Mouse (Mus musculus): ENCODE data around the gene Sorcs1.

Sorcs1 gene

DNA sequence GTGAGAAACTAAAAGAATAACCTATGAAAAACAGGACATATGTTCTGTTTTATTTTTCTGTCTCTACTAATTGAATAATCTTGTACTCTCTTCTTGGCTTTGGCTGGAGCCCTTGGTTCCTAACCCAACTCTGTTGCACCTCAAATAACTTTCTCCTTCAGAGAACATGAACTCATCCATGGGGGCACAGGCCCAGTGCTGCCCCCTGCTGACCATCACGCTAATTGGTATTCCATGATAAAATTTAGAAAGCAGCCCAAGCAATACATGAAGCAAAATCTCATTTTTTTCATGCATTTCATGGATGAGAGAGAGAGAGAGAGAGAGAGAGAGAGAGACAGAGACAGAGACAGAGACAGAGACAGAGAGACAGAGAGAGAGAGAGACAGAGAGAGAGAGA is 255.5 kb downstream of the Sorcs1 start:
- no peak for DNase-seq (ENCODE audit: low spot score)

DNA sequence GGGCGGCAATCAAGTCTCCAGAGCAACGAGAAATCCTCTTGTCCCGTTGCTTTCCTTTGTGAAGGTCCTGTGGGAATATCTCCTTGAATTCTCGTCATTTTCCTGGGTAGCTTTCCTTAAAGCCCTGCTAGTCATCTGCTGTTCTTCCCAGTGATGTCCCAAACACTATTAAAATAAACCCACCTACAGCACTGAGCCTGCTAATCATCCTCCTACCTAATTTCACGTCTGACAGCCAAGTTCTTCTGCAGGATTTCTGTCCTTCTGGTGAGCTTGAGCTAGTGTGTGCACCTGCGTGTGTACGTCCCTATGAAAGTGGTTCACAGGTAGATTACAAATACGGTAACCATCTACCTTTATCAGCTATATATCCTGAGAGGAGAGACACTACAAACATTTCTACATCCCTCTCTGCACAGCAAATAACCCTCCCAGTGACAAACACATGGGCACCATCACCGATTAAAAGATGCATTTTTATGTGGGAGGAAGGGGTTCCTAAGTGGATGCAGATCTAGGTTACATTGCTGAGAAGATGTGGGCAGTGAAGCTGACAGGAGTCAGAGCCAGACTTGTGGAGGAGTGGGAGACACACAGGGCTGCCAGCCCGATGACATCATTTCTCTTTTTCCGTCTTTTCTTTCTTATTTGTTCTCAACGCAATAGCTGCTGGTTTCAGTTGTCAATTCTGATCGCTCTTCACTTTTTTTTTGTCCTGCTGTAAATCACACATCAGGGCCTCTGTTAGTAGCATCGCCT is 259.3 kb downstream of the Sorcs1 start:
- no peak for DNase-seq (ENCODE audit: low spot score)

DNA sequence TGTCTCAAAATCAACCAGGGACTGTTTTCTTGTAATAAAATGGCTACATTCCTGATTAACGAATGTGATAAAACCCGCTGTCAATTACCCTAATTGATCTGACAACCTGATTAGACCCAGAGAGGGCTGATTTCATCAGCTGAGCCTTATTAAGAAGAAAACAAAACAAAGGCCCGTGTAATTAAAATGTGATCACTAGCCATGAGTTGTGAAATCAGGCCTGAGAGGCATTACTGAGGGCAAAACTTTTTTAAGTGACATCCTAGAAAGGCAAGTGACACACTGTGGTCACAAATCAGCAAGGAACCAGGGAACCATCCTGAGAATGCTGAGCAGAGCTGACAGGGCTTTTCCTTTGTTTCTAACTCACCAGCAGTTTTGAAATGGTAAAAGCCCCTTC is 267.9 kb downstream of the Sorcs1 start:
- DNase-seq (ENCODE audit: low spot score): no peak

DNA sequence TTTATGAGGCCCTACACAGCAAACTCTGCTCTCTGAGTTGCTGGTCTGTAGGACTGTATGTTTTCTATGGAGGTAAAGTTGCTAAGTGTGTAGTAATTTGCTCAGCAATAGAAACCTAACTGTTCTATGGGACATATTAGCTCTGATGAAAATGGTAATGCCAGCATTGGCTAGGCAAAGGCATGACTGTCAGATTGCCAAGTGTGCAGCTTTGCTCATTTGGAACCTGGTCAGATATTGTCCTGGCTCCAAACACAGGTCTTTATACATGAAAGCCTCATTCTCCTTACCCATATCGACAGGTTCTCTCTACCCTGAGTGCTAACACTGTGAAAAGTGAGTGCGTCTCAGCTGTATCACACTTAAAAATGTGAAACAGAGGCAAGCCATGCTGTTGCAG is 280.1 kb downstream of the Sorcs1 start:
- DNase-seq (ENCODE audit: low spot score): no peak

DNA sequence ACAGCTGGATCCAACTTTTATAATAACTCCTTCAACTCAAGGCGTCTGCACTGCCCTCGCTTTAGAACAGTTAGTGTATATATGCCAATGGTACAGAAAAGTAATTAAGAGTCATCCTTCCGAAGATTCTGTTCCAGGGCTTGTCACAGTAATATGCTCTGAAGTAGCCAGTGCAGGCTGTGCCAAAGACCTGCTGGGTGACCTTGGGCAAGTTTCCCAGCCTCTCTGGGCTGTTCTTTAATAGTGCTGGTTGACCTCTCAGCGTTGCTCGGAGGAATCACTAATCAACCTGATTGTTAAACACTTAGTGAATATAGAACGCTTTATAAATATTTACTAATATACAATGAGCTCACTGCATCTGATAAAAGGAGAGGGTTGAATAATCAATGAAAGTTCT is 282.7 kb downstream of the Sorcs1 start:
- no peak for DNase-seq (ENCODE audit: low spot score)

DNA sequence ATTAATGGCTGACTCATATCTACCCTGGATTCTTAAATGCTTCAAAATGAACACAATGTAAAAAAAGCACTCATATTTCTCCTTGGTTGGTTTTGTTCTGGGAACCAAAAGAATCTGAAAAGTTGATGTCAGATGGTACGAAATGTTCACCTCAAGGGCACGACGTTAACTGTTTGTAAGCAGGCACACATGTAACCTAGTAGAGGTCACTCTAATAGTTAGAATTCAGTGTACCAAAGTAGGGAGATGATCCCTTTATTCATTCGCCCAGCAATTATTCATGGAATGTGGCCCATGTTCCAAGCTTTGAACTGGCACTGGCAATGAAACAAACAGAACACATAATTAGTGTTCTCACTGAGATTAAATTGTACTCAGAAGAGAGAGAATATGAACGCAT is 284.3 kb downstream of the Sorcs1 start:
- DNase-seq (ENCODE audit: low spot score): no peak

DNA sequence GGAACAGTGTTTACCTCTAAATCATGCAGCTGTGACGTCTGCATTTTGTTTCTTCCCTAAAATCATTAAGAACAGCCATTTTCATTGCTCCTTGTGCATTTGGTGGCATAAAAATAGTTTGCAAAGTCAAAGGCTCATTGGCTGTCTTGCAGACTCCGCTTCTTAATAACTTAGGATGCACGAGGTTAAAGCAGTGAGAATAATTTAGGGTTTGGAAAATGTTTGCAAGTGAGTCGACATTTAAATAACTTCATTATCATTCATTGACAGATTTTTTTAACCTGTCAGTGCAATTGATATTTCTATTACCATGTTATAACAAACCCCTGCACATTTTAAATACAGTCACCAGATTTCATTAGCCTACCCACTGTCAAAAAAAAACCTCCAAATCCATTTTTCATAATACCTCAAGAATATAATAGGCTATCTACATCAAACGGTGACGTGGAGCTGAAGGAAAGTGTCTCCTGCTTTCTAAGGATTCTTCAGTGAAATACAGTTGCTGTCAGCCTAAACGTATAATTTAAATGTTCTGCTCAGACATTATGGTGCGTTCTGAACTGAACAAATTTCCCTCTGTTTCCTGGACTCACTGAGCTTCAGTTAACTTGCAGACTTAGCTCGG is 288.4 kb downstream of the Sorcs1 start:
- no peak for DNase-seq (ENCODE audit: low spot score)

DNA sequence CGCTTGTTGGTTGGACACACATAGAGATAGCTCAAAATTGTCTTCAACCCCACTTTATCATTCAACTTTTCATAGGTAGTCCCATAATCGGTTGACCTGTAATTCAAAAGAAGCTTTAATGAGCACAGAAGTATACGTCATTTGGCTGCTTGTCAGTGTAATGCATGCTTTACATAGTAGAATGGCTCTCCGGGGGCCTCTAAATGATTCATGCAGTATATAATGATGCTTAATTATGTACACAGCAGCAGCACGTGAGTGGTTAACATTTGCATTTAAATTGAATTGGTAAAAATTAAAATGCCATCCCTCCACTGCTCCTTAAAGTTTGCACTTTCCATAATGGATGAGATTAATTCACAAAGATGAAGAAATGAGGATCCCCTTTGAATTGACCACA is 299.5 kb downstream of the Sorcs1 start:
- DNase-seq (ENCODE audit: low spot score): no peak

DNA sequence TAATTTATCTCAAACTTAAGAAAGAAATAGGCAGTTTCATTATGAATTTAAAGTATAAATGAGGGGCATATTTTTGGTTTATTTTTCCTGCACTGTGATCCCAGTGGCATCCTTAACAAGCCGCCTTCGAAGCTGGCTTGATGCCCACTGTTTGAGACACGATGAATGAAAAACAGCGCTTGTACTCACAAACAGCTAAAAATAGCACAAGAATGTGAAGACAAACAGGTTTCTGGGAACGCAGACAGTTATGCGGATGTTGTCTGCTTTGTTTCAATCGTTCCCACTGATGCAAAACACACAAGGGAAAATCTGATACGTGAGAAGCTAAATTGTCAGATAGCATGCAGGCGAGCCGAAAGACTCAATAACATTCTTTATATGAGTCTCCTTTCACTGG is 303.7 kb downstream of the Sorcs1 start:
- DNase-seq (ENCODE audit: low spot score): no peak

DNA sequence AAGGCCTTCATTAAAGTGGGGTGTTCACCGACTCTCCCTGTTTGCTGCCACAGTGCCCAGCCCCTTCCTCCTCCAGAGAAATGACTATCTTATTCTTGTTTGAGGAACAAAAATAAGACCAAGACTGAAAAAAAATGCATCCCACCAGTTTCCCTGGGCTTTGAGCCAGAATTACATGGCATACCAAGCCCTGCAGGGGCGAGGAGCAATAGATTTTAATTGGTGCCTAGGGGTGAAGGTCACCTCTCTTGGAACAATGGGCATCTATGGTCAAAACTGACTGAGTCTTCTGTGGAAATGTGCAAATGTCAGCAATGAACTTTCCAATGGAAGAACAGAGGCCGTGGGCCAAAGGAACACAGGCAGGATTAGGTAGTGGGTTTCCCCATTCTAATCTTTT is 312.0 kb downstream of the Sorcs1 start:
- DNase-seq (ENCODE audit: low spot score): no peak

DNA sequence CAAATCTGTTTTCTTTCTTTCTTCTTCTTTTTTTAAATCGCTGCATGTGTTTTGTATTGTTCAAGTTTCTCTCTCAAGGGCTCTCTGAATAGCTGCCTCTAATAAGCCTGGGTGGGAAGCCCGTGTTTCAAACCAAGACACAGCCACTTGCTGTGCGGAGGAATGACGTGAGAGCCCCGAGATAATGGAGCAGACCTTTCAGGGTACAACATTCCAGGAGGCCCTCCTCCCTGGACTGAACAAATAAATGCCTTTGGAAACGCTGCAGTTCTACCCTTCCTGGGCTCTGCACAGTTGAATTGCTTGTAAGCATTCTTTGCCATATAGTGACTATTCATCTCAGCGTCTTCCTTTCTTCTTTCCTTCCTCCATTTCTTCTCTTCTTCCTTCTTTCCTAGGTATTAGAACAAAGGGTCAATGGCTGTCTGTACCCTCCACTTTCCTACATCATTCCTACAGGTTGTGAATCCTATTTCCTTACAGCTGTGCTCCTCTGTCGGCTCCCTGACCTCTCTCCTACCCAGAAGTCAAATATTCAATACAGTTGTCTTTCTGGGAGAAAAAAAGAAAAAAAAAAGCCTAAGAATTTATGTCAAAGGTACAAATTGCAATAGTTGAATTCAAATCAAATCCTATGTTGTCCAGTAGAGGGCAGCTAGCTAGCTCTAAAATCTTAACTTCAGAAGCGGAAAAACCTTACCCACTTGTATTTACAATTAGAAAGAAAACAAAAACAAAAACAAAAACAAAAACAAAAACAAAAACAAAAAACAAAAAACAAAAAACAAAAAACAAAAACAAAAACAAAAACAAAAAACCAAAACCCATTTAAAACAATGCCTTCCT is 315.6 kb downstream of the Sorcs1 start:
- DNase-seq (ENCODE audit: low spot score): no peak

DNA sequence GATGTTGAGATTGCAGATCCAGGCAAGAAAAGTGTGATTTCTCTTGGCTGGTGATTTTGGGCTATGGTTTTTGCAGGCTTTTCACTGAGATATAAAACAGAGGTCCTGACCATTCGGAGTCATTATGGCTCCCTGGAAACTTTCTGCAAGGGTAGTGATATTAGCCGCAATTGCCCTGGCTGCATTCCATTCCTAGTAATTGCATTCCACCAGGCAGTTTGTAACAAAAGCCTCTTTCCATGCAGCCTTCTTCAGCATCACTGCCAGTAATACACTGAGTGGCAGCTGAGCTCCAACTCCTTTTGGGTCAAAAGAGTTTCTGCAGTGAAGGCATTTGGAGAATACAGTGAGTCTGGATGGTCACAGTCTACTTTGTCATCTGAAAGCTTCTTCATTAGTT is 319.9 kb downstream of the Sorcs1 start:
- DNase-seq (ENCODE audit: low spot score): no peak

DNA sequence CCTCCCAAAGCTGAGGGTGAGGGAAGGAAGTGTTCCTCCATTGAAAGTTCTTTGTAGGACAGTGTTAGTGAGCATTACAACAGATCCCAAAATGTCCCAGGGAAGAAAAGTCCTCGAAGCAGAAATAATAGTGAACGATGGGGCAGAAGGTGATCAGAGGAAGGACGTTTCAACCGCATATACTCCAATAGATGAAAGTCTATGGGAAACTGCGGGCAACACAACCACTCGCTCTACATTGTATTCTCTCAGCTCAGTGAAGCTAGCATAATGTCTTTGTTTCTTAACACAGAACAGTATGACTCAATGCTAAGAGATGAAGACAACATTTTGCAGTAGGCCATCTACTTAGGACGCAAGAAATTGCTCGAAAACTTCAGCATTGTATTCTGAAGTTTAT is 339.2 kb downstream of the Sorcs1 start:
- DNase-seq (ENCODE audit: low spot score): no peak

DNA sequence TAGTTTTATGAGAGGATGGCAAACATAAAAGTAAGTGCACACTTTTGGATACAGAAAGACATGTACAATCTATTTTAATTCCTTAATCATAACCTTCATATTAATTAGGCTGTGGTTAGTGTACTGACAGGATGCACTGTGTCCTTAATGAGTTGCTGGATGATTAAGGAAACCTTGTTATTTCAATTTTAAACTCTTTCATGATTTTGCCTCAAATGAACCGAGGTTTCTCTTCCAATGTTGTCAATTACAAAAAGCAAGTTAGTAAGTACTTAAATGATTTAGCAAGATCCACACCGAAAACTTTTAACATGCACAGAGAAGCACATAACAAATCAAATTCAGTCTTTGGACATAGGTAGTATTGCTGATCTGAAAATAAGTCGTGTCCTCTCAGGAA is 341.7 kb downstream of the Sorcs1 start:
- no peak for DNase-seq (ENCODE audit: low spot score)

DNA sequence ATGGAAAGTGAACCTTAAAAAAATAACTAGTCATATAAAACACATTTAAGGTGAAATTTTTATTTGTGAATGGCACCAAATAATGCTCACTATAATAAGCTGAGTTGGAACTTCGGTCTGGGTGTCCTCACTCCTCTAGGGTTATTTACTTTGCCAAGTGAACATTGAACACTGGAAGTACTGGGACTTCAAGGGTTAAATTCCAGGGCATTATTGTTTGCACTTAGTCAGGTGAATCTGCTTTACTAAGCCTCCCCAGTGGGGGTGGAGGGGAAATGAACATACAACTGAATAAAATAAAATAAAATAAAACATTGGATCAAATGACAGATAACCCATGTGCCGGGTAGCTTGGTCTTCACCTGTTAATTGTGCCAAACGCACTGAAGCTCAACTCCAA is 347.3 kb downstream of the Sorcs1 start:
- DNase-seq (ENCODE audit: low spot score): no peak

DNA sequence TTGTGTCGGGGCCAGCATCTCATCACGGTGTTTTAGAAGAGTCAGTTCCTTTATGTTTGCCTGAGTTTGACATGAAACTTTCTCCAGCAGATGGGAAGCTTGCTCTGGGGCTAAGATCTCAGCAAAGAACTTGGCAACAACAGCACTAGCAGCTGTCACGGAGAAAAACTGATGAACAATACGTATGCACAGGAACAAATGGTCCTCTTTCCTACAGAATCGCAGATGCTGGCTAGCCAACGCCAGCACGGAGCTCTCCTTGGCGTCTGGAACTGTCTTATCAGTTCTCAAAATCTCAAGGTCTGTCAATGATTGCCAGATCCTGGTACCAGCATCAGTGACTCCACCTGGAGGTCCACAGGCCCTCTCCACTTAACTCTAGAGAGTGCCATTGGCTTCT is 350.6 kb downstream of the Sorcs1 start:
- no peak for DNase-seq (ENCODE audit: low spot score)

DNA sequence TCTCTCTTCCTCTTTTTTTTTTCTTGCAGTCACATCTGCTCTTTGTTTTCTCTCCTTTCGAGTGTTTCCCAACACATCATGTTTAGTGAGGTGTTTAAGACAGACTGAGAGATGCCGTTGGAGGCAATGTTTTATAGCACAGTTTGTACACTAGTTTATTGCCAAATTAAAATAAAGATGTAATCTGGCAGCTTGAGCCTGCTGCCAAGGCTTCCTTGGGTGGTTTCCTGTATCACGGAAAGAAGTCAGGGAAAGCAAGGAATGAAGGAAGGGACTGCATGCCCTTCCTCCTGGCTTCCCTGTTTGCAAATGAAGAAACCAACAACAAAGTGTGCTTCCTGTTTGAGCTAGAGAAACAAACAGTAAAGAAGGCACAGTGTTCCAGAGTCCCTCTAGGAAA is 352.3 kb downstream of the Sorcs1 start:
- no peak for DNase-seq (ENCODE audit: low spot score)

DNA sequence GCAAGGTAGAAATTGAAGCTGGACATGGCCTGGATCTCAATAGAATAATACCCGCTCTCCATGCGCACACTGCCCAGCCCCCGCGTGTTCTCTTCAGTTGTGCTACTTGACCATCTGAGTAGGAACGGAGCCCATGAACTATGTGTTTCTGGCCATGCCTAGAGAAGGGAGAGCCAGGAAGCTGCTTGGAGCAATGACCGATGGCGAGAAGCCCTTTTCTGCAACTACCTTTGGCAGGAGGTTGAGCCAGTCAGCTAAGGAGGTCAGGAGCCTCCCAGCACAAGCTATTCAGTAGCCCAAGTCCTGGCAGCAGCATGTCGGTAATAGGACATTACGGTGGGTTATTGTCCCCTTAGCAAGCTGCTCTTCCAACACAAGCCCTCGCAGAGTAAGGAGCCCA is 352.8 kb downstream of the Sorcs1 start:
- peak; percentile 0 for DNase-seq (ENCODE audit: low spot score)

DNA sequence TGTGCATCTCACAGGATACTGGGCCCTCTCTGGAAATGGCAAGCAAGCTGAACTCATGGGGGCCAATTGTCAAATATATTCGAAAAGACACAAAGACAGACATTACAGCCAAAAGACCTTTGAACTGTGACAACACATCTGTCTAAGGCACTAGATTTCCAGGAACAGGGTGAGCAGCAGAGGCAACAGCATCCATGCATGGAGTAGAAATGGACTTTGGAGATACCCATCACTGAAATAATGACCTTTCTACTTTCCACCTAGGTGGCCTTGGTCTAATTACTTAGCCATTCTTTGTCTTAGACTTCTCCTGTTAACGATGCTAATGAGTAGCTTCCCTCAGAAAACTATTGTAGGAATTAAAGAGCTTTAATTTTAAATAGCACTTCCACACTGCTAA is 371.4 kb downstream of the Sorcs1 start:
- DNase-seq (ENCODE audit: low spot score): no peak

DNA sequence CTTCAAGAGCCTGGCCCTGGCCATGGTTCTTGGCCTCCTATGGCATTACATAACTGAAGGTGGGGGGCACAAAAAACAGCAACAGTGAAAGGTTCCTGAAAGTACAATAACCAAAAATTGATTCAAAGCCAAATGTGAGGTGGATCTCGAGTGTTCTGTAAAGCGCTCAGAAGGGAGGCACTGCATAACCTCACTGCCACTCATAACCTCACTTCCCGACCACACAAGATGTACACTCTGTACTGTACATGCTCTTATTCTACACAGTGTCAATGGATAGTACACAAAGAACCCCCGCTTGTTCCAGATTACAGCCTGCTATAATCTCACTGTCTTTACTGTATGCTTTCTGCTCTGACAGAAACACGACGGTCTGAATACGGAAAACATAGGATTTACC is 384.2 kb downstream of the Sorcs1 start:
- peak; percentile 0 for DNase-seq (ENCODE audit: low spot score)

DNA sequence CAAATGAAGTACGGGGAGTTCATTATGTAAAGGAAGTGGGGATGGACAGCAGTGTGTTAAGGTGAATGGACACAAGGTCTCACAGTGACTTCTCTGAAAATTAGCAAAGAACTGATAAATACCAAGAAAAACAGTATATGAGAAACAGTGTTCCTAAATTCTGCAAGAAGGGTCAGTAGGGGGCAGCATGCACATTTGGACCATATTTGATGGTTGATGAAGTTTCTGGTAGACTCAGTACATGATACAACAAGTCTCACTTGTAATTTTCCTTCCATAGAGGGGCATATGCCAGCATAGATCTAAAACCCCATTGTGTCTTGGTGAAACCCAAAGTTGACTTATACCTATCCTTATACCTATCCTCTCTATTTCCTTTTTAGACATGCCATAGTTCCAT is 414.0 kb downstream of the Sorcs1 start:
- DNase-seq (ENCODE audit: low spot score): no peak

DNA sequence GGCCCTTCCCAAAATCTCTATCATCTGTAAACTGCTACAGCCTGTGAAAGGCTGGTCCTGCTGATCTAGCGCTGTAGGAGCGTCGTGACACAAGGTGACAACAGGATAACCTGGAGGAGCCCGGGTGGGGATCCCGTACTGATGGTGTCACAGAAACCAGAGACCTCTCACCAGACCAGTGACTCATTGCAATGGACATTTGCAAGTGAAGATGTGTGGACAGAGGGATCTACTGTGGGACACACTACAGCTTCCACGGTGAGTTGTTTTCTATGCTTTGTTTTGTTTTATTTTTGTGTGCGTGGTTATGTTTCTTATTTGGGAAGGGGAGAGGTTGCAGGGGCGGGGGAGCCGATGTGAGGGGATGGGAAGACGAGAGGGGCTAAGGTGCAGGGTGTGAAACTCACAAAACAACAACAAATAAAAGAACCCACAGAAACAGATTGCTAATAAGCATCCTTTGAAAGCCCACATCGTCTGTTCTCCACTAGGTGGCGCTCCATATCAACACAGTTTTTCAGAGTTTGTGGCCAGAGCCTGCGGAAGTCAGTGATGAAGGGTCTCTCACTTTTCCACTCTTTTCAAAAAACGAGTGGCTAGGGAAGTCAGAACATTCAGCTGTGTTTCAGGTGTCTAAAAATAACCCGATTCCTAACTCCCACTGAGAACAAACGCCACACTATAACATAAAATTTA is 419.6 kb downstream of the Sorcs1 start:
- DNase-seq (ENCODE audit: low spot score): peak; percentile 7

DNA sequence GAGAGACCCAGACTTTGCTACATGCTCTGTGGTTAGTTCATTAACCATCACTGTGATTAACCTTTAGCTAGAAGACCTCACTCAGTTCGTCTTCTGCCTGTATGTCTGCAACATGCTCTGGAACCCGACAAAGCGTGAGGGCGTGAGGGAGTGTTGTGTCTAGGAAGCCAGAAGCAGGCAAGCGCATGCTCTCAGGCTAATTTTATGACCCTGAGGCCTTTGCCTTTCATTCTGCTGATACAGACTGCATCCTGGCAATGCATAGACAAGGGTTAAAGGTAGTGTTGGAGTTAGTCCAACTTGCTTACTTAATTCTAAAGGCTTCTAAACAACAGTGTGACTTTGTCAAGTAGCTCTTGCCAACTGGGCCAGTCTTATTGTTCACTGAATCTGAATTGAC is 458.0 kb downstream of the Sorcs1 start:
- no peak for DNase-seq (ENCODE audit: low spot score)
